Mouse (Mus musculus): ENCODE measurements around the gene Glis3.

GRCm38 (mm10) chr19:28375746-28376145, 304.1 kb downstream of the Glis3 start:
- no peak for TF ChIP-seq TAL1 (IDR thresholded peaks at IDR 0.05; ENCODE audit: low read length)
- no peak for TF ChIP-seq GATA1 (IDR thresholded peaks at IDR 0.05; ENCODE audit: low read length)
